Mouse (Mus musculus) frontal cortex, postnatal 10 days (tissue): Measurements from ENCODE around the gene Fscn2.
"Not testable (repeated sequence)": the region's sequence is repeated elsewhere in the genome, so short reads cannot be mapped to it uniquely, and the experiment has no call there.

Experiments
- DNase-seq, 2 experiments: peaks; one replicate each; pipeline ENCODE4 v3.0.0; 2022; ENCODE audit warnings: low spot score in 2 of 2, mixed read lengths in 1 of 2

Fscn2 gene

DNA sequence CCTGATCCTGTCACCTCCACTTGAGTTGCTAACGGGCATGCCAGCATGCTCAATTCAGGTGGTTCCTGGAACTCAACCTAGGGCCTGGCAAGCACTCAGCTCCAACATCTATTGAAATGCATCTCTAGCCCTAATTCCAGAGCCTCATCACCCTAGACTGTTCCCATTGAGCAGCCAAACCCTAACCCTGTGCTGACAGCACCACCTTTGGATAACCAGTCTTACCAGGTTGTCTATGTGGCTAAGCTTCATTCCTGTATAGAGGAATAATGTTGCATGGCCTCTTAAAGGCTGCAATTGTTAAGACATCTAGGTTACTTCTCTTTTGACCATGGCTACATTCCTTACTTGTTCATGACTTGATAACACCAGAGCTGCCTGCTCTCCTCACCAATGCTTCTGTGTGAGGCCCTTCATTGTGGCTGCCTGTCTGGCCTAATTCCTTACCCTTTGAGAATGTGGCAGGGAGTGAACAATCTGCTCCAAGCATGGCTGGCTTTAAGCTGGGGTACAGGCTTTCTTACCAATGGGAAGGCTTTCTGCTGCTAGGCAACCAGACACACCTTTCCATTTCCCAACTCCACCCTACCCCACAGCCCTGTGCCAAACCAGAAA lies 16.2 kb upstream of the Fscn2 start:
- DNase-seq: no peak

DNA sequence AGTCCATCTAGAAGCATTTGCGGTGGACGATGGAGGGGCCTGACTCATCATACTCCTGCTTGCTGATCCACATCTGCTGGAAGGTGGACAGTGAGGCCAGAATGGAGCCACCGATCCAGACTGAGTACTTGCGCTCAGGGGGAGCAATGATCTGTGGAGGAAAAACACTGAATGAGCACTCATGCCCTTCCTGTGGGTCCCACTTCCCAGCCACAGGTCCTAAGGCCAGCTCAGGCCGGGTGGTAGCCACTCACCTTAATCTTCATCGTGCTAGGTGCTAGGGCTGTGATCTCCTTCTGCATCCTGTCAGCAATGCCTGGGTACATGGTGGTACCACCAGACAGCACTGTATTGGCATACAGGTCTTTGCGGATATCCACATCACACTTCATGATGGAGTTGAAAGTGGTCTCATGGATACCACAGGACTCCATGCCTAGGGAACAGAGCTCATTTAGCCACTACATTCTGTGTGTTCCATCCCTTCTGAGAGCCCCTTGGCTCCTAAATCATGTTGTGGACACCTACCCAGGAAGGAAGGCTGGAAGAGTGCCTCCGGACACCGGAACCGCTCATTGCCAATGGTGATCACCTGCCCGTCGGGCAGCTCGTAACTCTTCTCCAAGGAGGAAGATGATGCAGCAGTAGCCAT lies 14.8 kb upstream of the Fscn2 start:
- DNase-seq: not testable (repeated sequence)

DNA sequence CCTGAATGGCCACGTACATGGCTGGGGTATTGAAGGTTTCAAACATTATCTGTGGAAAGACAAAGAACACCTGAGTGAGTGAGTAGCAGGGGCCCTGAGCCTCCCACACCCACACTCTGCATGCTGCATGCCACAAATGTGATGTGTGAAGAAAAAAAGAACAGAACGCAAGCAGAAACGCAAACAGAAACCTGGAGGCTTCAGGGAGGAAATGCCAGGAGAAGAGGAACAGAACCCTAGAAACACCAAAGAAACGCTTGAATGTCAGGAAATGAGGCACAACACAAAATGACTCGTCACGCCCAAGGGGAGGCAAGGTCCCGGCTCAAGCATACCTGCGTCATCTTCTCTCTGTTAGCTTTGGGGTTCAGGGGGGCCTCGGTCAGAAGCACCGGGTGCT lies 14.0 kb upstream of the Fscn2 start:
- DNase-seq: peak; percentile 17 to 18

DNA sequence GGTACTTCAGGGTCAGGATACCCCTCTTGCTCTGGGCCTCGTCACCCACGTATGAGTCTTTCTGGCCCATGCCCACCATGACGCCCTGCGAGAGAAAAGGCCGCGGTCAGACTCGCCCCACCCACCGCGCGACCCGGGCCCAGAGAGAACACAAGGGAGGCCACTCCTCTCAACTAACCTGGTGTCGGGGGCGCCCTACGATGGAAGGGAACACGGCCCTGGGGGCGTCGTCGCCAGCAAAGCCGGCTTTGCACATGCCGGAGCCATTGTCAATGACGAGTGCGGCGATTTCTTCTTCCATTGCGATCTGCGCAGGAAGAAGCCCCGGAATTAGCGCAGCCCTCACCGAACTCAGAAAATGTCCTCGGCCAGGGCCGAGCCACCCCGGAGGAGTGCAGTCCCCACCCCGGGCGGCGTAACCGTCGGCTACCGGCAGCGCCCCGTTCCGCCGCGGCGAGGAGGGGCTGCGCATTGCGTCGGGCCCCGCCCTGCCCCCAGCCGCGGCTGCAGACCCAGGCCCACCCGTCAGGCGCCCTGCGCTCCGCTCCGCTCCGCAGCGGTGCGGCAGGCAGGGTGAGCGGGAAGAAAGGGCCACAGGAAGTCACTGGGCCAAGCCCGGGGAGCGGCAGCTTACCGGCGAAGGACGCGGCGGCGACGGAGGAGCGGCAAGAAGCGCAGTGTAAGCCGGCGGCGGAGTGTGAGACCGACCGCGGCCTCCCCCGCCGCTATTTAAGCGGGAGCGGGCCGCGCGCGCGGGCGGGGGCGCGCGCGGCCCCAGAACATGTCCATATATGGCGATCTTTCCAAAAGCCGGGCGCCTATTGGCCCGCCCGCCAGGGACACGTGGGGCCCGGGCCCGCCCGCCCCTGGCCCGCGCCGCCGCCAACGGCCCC lies 13.3 kb upstream of the Fscn2 start, which contains the start of gene Actg1:
Actg1 (minus strand) TSS at position 752 of the 893 bp plus-strand sequence.
- DNase-seq: peak; percentile 35 to 85

DNA sequence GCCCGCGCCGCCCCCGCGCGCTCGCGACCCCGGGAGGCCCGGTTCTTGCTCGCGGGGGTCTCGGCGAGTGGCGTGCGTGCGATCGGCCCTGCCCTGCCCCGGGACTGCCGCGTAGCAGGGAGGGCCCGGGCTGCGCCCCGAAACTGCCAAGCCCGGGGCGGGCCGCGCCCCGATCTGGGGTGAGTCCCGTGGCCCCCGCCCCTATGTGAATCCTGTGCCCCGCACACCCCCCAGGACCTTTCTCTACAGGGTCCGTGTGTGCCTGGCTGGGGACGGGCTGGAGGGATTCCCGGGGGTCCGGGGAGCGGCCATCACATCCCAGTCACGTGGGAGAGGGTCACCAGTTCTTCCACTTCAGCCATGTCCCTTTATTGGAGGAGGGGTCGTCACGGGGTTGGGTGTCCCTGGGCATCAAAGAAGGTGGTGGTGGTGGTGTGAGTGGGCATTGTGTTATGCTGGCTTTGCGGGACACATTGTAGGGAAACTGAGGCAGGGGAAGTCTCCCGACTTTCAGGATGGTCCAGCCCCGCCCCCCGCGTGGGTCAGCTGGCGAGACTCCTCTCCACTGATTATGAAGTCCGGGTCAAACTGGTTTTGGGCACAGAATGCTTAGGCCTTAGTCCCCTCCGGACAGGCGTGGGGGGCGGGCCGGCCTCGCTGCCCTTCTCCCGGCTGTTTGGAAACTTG lies 12.5 kb upstream of the Fscn2 start:
- DNase-seq: peak in 1 of 2 experiments; percentile 84

DNA sequence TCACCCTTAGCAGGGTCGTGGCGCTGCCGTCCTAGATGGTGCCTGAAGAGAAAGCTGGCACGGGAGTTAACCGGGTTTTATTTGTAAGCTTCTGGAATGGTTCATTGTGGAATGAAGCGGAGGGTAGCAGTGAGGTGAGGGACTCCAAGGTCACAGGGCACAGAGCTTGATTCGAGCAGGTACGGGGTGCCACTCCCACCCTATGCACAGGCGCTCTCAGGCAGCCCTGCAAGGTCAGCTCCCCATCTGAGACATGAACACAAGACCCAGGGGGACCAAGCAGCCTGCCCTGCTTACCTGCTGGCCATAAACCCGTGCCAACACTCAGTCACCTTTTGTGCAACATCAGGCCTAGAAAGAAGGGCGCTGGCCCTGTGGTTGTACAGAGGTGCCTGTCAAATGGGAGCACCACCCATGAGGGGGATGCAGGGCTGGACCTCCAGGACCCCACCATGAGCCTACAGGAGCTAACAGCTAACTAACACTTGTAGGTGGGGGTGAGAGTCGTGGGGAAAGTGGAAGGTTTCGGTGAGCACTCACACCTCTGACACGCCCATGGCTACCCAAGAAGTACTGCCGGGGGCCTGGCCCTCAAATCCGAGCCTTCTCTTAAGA lies 11.9 kb upstream of the Fscn2 start:
- DNase-seq: peak; percentile 48 to 63

DNA sequence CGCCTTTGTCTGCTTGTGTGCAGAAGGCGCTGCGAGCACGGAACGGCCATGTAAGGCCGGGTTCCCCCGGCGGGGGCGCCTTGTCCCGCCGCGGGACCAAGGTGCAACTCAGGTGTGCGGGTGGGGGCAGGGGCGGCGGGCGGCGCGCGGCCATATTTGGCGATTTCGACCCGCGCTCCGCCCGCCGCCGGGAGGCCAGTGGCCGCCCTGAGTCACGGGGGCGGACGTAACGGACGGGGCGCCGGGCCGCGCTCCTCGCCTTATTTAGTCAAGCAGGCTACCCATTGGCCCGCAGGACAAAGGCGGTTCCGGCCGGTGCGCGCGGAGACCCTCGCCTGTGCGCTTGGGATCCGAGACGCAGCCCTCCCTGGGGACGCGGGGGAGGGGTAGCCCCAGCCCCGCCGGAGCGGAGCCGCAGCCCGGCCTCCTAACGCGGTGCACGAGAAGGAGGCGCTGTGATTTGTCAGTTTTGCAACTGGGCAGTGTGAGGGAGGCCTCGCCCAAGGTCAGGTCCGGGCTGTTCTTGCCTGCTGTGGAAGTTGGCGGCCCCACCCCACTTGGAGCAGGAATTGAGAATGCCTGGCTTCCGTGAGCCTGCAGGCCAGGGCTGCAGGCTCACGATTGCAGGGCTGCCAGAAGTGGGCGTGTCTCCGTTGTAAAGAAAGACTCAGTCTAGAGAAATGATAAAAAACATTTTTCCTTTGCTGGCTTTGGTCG lies 11.2 kb upstream of the Fscn2 start:
- DNase-seq: peak; percentile 80

DNA sequence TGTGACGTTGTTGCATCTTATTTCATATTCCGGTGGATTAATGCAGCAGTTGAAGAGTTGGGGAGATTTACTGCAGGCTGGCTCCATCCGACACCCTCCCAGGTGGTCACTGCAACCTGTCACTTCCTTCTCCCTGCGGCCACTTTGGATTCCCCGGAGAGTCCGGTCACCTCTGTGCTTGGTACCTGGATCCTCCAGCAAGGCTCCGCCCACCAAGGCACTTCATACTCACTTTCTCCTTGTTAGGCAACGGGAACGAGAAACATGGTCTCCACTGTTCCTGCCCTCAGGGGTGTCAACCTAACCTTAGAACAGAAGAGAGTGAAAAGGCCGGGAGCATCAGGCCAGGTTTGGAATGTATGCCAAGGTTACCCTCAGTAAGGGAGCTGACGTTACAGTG lies 10.6 kb upstream of the Fscn2 start:
- DNase-seq: peak; percentile 35 to 36

DNA sequence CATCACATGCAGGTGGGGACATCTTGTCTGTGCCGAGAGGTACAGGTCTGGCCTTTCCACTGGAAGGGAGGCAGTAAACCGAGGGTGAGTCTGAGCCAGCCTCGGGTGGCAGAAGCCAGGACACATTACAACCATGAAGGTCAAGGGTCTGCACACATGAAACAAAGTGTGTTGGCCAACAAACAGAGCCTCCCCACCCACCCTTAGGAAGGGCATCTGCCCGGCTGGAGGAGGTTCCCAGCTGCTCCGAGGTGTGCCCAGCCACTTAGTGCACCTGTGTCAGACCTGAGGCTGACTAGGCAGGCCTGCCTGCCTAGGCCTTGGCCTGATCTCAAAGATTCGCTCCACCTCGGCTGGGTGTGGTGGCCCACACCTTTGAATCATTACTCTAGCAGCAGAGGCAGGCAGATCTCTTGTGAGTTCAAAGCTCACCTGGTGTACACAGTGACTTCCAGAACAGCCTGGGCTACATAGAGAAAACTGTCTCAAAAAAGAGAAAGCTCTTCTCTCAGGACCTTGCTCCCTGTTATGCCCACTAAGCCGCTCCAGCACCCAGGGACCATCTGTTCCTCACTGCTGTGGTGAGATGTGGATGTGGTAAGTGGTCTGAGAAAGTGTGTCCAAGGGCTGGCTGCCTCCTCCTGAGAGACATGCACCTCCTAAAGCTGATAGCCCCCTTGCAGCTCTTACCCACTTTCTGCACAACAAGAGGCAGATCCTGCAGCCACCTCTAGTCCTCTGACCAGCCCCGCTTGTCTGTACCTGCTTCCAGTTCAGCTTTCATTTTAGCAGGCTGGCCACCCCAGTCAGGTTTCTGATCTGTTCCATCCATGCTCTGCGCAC lies 9.9 kb upstream of the Fscn2 start:
- DNase-seq: peak; percentile 16 to 25

DNA sequence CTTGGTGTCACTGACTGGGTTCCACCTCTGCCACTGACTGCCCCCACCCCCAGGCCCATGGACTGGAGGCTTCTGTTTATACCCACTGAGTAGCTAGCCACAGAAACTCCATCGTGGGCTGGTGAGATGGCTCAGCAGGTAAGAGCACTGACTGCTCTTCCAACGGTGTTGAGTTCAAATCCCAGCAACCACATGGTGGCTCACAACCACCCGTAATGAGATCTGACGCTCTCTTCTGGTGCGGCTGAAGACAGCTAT lies 9.3 kb upstream of the Fscn2 start:
- DNase-seq: peak in 1 of 2 experiments; percentile 11

DNA sequence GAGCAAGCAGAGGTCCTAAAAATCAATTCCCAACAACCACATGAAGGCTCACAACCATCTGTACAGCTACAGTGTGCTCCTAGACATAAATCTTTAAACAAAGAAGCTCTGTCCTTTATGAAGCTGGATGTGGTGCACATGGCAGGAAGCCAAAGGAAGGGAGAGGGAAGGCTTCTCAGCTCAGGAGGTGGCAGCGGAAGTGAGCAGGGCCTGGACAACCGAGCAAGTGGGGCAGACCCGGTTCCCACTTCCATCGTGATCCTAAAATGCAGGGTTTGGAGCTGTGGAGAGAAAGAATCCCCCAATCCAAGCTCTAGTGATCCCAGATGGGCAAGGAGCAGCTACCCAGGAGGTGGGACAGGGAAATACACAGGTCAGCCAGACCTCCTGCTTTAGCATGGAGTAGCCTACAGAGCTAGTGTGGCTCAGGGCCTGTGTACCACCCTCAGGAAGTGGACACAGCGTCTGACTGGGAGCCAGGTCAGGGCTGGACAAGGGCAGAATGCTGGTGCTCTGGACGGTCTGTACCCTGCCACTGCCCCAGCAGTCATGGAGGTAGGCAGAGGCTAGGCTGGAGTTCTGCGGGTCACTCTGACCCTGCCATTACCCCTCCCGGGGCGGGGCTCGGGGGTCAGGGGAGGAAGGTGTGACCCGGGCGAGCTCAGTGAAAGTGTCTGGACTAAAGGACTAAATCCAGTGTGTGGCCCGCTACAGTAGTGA lies 8.6 kb upstream of the Fscn2 start:
- peak; percentile 11 to 26 for DNase-seq

DNA sequence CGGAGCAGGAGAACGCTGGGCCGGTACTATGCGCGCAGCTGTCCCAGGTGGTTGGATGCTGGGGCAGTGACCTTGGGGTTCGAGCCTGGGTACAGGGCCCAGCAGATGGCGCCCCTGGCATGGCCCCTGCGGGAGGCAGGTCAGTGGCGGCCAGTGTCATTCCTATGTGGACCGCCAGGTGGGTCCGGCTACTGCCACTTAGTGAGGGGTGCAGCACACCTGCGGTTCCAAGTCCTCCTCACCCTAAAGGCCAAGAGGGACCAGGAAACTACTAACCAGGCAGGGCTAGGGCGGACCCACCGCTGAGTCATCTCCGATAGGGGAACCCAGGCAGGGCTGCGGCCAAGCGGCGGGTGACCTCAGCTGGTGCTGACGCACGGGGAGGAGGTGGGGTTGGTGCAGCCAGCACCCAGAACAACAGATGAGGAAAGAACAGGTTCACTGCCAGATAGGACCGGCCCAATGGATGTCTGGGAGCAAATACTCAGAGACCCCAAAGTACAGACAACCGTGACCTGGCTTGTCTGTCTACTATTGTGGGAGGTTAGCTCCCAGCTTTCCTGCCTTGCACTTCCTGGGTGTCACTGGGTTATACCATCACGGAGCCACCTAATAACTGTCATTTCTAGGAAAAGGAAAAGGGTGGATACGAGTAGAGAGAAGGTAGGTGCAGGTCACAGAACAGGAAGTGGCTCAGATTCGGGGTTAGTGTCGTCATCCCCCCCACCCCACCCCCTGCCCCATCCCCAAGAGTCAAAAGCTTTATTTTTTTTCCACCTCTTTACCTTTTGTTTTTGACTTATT lies 7.6 kb upstream of the Fscn2 start:
- DNase-seq: peak; percentile 53 to 59

DNA sequence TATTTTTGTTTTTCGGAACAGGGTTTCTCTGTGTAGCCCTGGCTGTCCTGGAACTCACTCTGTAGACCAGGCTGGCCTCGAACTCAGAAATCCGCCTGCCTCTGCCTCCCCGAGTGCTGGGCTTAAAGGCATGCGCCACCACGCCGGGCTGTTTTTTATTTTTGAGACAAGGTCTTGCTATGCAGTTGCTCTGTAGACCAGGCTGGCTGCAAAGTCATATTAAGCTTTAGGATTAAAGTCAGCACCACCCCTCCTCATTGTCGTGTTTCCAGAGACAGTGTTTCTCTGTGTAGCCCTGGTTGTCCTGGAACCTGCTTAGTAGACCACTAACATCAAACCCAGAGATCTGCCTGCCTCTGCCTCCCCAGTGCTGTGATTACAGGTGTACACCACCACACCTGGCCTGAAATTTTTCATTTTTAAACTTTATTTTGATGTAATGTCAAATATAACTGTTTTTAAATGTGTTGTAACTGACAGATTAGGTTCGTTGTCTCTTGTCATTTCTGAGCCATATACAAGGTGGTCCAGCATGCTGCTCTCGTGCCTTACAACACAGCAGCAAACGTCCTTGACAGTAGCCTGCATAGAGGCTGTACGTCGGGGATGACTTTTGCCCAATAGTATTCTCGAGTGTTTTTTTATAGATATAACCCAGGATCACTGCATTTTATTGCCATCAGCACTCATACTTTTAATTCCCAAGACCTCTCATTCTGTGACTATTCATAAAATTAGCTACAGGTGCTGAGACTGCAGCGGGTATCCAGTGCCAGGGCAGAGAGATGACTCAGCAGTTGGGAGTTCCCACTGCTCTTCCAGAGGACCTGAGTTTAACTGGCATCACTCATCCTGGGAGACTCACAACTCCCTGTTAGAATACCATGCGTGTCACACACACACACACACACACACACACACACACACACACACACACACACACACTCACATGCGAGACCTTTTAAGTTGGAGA lies 6.7 kb upstream of the Fscn2 start:
- peak in 1 of 2 experiments; percentile 6 for DNase-seq

DNA sequence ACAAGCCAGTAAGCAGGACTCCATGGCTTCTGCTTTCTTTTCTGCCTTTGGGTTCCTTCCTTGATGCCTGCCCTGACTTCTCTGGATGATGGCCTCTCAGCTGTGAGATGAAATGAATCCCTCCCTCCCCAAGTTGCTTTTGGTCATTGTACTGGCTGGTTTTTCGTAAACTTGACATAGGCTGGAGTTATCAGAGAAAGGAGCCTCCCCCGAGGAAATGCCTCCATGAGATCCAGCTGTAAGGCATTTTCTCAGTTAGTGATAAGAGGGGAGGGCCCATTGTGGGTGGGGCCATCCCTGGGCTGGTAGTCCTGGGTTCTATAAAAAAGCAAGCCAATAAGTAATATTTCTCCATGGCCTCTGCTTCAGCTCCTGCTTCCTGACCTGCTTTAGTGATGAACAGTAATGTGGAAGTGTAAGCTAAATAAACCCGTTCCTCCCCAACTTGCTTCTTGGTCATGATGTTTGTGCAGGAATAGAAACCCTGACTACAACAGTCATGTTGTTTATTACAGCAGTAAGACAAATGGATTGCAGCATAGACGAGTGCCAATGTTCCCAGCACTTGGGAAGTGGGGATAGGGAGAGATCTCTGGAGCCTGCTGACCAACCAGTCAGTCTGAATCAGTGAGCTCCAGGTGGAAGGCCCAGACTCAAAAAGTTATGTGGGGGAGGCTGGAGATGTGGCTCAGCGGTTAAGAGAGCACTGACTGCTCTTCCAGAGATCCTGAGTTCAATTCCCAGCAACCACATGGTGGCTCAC lies 5.9 kb upstream of the Fscn2 start:
- DNase-seq: no peak

DNA sequence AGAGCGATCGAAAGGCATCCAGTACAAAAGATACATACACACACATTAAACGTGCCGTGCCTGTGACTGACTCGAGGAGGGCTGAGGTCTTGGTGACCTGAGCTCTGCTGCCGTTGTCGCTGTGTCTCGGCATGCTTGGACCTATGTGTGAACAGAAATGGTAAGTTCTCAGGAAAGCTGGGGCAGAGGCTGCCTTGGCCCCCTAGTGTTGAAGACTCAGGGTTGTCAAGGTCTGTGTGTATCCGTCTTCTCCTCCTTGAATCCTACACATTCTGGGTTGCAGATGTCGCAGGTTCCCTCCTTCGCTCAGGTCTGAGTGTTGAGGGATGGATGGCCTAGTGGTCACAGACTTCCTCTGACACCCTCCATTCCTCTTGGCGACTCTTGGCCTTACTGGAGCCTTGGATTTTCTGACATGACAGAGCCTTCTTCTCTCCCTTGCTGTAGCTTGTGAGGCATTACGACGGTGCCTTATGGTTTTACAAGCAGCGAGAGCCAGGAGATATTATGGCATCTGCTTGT lies 5.0 kb upstream of the Fscn2 start:
- no peak for DNase-seq

DNA sequence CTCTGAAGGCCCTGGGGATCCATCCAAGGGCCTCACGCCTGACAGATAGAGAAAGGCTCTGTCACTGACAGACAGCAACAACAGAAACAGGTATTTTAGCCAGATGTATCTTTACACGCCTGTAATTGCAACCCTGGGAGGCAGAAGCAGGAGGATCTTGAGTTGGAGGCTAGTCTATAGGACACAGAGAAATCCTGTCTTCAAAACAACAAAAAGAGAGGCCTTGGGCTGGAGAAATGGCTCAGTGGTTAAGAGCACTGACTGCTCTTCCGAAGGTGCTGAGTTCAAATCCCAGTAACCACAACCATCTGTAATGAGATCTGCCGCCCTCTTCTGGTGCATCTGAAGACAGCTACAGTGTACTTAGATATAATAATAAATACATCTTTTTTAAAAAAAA lies 4.4 kb upstream of the Fscn2 start:
- no peak for DNase-seq
